Mouse (Mus musculus): ENCODE results near the gene Lrrc2. TPM values are rescaled to one million over a fixed set of nuclear protein-coding genes. Genes with fewer than 3 reads are reported as not detected.
A peak's percentile ranks its signal among the peaks of the same experiment; 100 is the strongest.

Gene Lrrc2
- polyA plus RNA-seq, 1 experiment: 11.9 TPM

GRCm38 (mm10) chr9:111015658-111016057 is 64.3 kb downstream of the Lrrc2 start:
- no peaks in the 10 kb centered on the region for H3K27me3 ChIP-seq (ENCODE audit: control insufficient read depth, insufficient read depth, low read length, poor library complexity, severe bottlenecking)
- H3K36me3 ChIP-seq (ENCODE audit: control insufficient read depth, insufficient read depth, low read length, poor library complexity, severe bottlenecking): no peaks in the 10 kb centered on the region
- no peak overlapping the region for H3K27ac ChIP-seq (ENCODE audit: insufficient read depth, low read length)
- no peak for TF ChIP-seq POLR2A (IDR thresholded peaks at IDR 0.05; ENCODE audit: insufficient read depth, low read length)
- peak; percentile 6 for TF ChIP-seq CTCF (IDR thresholded peaks at IDR 0.05; ENCODE audit: low read depth, low read length)
- TF ChIP-seq EP300 (IDR thresholded peaks at IDR 0.05; ENCODE audit: insufficient read depth, low read depth, low read length): no peak
- no peaks in the 10 kb centered on the region for H3K4me1 ChIP-seq (ENCODE audit: control insufficient read depth, insufficient read depth, low read length)
- no peaks in the 10 kb centered on the region for H3K9me3 ChIP-seq (replicated peaks; ENCODE audit: control insufficient read depth, insufficient read depth, low read length, poor library complexity, severe bottlenecking)
- no peak overlapping the region for H3K9ac ChIP-seq (ENCODE audit: low read depth, poor library complexity, severe bottlenecking)
- H3K4me3 ChIP-seq (ENCODE audit: low read depth, low read length): no peak overlapping the region

DNA sequence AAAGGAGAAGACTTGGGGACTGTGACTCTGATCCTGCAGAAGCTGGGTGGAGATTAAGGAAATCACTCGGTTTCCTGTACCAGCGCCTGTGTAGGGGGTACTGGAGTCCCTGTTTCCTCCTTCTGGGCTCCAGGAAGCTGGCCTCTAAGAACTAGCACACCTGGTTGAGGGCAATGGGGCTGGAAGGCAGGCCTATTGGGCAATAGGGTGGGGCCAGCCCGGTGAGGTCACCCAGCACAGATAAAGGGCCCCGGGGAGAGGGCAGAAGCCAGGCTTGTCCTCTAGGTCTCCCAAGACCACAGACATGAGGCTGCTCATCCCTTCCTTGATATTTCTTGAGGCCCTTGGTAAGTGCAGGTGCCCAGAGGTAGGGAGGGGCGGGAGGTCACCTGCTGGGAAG is 67.7 kb downstream of the Lrrc2 start, which contains the start of gene Ltf:
Ltf (plus strand) TSS at position 250 of the 400 bp plus-strand sequence.
- Histone ChIP-seq H3K4me3 (ENCODE audit: low read depth, low read length) (no peak within 1 kb of the TSS), H3K9ac (ENCODE audit: low read depth, poor library complexity, severe bottlenecking) (no peak within 1 kb of the TSS), H3K27me3 (ENCODE audit: control insufficient read depth, insufficient read depth, low read length, poor library complexity, severe bottlenecking) (no peaks in the 10 kb centered on the region), H3K9me3 (replicated peaks; ENCODE audit: control insufficient read depth, insufficient read depth, low read length, poor library complexity, severe bottlenecking) (no peaks in the 10 kb centered on the region), H3K36me3 (ENCODE audit: control insufficient read depth, insufficient read depth, low read length, poor library complexity, severe bottlenecking) (no peaks in the 10 kb centered on the region), H3K27ac (ENCODE audit: insufficient read depth, low read length) (no peak within 1 kb of the TSS), H3K4me1 (ENCODE audit: control insufficient read depth, insufficient read depth, low read length) (no peaks in the 10 kb centered on the region)
- TF ChIP-seq CTCF (IDR thresholded peaks at IDR 0.05; ENCODE audit: low read depth, low read length) (no peak), EP300 (IDR thresholded peaks at IDR 0.05; ENCODE audit: insufficient read depth, low read depth, low read length) (no peak), POLR2A (IDR thresholded peaks at IDR 0.05; ENCODE audit: insufficient read depth, low read length) (no peak)

DNA sequence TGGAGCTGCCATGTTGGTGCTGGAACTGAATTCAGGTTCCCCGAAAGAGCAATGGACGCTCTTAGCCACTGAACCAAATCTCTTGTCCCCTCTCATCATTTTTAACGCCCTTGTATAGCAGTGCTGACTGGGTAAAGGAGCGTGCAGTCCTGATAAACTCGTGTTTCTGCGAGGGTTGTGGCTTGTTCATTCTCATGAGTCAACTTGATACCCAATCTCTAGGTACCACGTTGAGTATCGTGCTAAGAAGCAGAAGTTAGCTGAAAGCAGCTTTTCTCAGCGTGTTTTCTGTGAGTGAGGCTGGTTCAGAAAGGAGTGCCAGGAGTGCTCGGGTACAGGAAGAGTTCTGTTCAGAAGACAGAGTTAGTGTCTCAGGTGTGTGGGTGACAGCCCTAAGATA is 75.4 kb downstream of the Lrrc2 start:
- Histone ChIP-seq H3K9ac (ENCODE audit: low read depth, poor library complexity, severe bottlenecking) (no peak overlapping the region), H3K27ac (ENCODE audit: insufficient read depth, low read length) (no peak overlapping the region), H3K4me1 (ENCODE audit: control insufficient read depth, insufficient read depth, low read length) (no peaks in the 10 kb centered on the region), H3K9me3 (replicated peaks; ENCODE audit: control insufficient read depth, insufficient read depth, low read length, poor library complexity, severe bottlenecking) (no peaks in the 10 kb centered on the region), H3K27me3 (ENCODE audit: control insufficient read depth, insufficient read depth, low read length, poor library complexity, severe bottlenecking) (no peaks in the 10 kb centered on the region), H3K4me3 (ENCODE audit: low read depth, low read length) (no peak overlapping the region), H3K36me3 (ENCODE audit: control insufficient read depth, insufficient read depth, low read length, poor library complexity, severe bottlenecking) (no peaks in the 10 kb centered on the region)
- no peak for TF ChIP-seq POLR2A (IDR thresholded peaks at IDR 0.05; ENCODE audit: insufficient read depth, low read length)
- TF ChIP-seq CTCF (IDR thresholded peaks at IDR 0.05; ENCODE audit: low read depth, low read length): no peak
- TF ChIP-seq EP300 (IDR thresholded peaks at IDR 0.05; ENCODE audit: insufficient read depth, low read depth, low read length): no peak

Other genes with a start within 250 kb of the Lrrc2 start
- gene Myl3, start 209.7 kb upstream of the Lrrc2 start, polyA plus RNA-seq (2011; ENCODE audit: insufficient read depth, insufficient read length, low read depth, missing spikeins): 2.2 and 4.1 TPM in 2 replicates
- gene Pth1r, start 204.4 kb upstream of the Lrrc2 start, polyA plus RNA-seq (2011; ENCODE audit: insufficient read depth, insufficient read length, low read depth, missing spikeins): 3.4 and 4.6 TPM in 2 replicates
- 8.7 and 11.0 TPM in 2 replicates for gene Prss42, start 153.4 kb upstream of the Lrrc2 start, polyA plus RNA-seq (2011; ENCODE audit: insufficient read depth, insufficient read length, low read depth, missing spikeins)
- 0.54 and 2.1 TPM in 2 replicates for gene Prss44, start 137.6 kb upstream of the Lrrc2 start, polyA plus RNA-seq (2011; ENCODE audit: insufficient read depth, insufficient read length, low read depth, missing spikeins)
- not detected in 2 replicates for gene Prss43, start 124.9 kb upstream of the Lrrc2 start, polyA plus RNA-seq (2011; ENCODE audit: insufficient read depth, insufficient read length, low read depth, missing spikeins)
- gene Prss45, start 117.0 kb upstream of the Lrrc2 start, polyA plus RNA-seq (2011; ENCODE audit: insufficient read depth, insufficient read length, low read depth, missing spikeins): 0.66 TPM in 1 of 2 replicates, not detected in the other
- not detected in 2 replicates for gene Prss46, start 107.0 kb upstream of the Lrrc2 start, polyA plus RNA-seq (2011; ENCODE audit: insufficient read depth, insufficient read length, low read depth, missing spikeins)
- gene Prss50, start 93.6 kb upstream of the Lrrc2 start, polyA plus RNA-seq (2011; ENCODE audit: insufficient read depth, insufficient read length, low read depth, missing spikeins): 1.9 and 2.7 TPM in 2 replicates
- 17.4 and 18.1 TPM in 2 replicates for gene Als2cl, start 71.7 kb upstream of the Lrrc2 start, polyA plus RNA-seq (2011; ENCODE audit: insufficient read depth, insufficient read length, low read depth, missing spikeins)
- 1.6 and 3.1 TPM in 2 replicates for gene Tmie, start 71.4 kb upstream of the Lrrc2 start, polyA plus RNA-seq (2011; ENCODE audit: insufficient read depth, insufficient read length, low read depth, missing spikeins)
- gene Fam240a, start 34.7 kb upstream of the Lrrc2 start, polyA plus RNA-seq (2011; ENCODE audit: insufficient read depth, insufficient read length, low read depth, missing spikeins): not detected in 2 replicates
- gene Tdgf1, start 5.4 kb upstream of the Lrrc2 start, polyA plus RNA-seq (2011; ENCODE audit: insufficient read depth, insufficient read length, low read depth, missing spikeins): 462 and 483 TPM in 2 replicates
- gene Rtp3, start 39.0 kb downstream of the Lrrc2 start, polyA plus RNA-seq (2011; ENCODE audit: insufficient read depth, insufficient read length, low read depth, missing spikeins): not detected in 2 replicates
- gene Ltf, start 67.7 kb downstream of the Lrrc2 start, polyA plus RNA-seq (2011; ENCODE audit: insufficient read depth, insufficient read length, low read depth, missing spikeins): not detected in 2 replicates
- not detected in 2 replicates for gene Ccrl2, start 106.0 kb downstream of the Lrrc2 start, polyA plus RNA-seq (2011; ENCODE audit: insufficient read depth, insufficient read length, low read depth, missing spikeins)
- 55.3 and 62.0 TPM in 2 replicates for gene Lrrfip2, start 166.0 kb downstream of the Lrrc2 start, polyA plus RNA-seq (2011; ENCODE audit: insufficient read depth, insufficient read length, low read depth, missing spikeins)